Mouse (Mus musculus) intestine, postnatal 0 days (tissue): Measurements from ENCODE around the gene Cacna1g. TPM values are rescaled to one million over a fixed set of nuclear protein-coding genes. Genes with fewer than 3 reads are reported as not detected.
A peak's percentile ranks its signal among the peaks of the same experiment; 100 is the strongest.

Source experiments
- ATAC-seq: fragments of 200-750 bp; cut with Nextera tagmentation; 2 replicates; pipeline ENCODE4 v1.8.0; 2017; ENCODE audit warnings: mild to moderate bottlenecking, moderate TSS enrichment, moderate library complexity
- H3K27ac ChIP-seq: fragments of 300-500 bp; sonication (generic); 2 replicates; pipeline ENCODE4 v1.5.1; 2014; ENCODE audit warnings: mild to moderate bottlenecking, low read depth, low read length, moderate library complexity
- H3K27me3 ChIP-seq: fragments of 300-500 bp; sonication (generic); replicated peaks from 2 replicates; pipeline ENCODE4 v1.6.1; 2014; ENCODE audit warnings: low read length, mixed read lengths; ENCODE audit not compliant: control insufficient read depth, insufficient read depth
- H3K36me3 ChIP-seq: fragments of 300-500 bp; sonication (generic); 2 replicates; pipeline ENCODE4 v1.6.1; 2014; ENCODE audit warnings: mild to moderate bottlenecking, moderate library complexity; ENCODE audit not compliant: control insufficient read depth, insufficient read depth
- H3K4me1 ChIP-seq: fragments of 300-500 bp; sonication (generic); replicated peaks from 2 replicates; pipeline ENCODE4 v1.6.1; 2014; ENCODE audit warnings: antibody characterized with exemption, low read length, mixed read lengths; ENCODE audit not compliant: control insufficient read depth, insufficient read depth
- H3K4me2 ChIP-seq: fragments of 300-500 bp; sonication (generic); replicated peaks from 2 replicates; pipeline ENCODE4 v1.6.1; 2014; ENCODE audit warnings: low read depth, mild to moderate bottlenecking, moderate library complexity
- H3K4me3 ChIP-seq: fragments of 300-500 bp; sonication (generic); 2 replicates; pipeline ENCODE4 v1.5.1; 2014; ENCODE audit warnings: low read depth, low read length
- H3K9ac ChIP-seq: fragments of 300-500 bp; sonication (generic); 2 replicates; pipeline ENCODE4 v1.6.1; 2014; ENCODE audit warnings: mild to moderate bottlenecking, low read depth, low read length
- H3K9me3 ChIP-seq: fragments of 300-500 bp; sonication (generic); 2 replicates; pipeline ENCODE4 v1.6.1; 2016; ENCODE audit warnings: mixed run types; ENCODE audit not compliant: control insufficient read depth
- CTCF ChIP-seq: sonication (generic); IDR thresholded peaks from 2 replicates; pipeline ENCODE4 v1.5.1; 2016; ENCODE audit warnings: low read depth, mild to moderate bottlenecking, control low read depth, antibody characterized with exemption, moderate library complexity
- WGBS: fragments of 180-500 bp; shearing (Covaris S2); extraction: QIAGEN DNeasy Blood & Tissue Kit; methylation state at CpG from one replicate; pipeline ENCODE4 v1.1.7; 2014; 5-methylcytosine and 5-hydroxymethylcytosine counted together
- polyA plus RNA-seq: library from polyadenylated mRNA; unstranded; fragments of >200 nt; fragmentation: Nextera tagmentation; extraction: Ambion mirVana; gene quantifications from 2 replicates; pipeline ENCODE4 v1.2.1, GENCODE M21; 2015

Gene Cacna1g
- polyA plus RNA-seq, 1 experiment from 2014 or later, result 1.2 TPM

DNA sequence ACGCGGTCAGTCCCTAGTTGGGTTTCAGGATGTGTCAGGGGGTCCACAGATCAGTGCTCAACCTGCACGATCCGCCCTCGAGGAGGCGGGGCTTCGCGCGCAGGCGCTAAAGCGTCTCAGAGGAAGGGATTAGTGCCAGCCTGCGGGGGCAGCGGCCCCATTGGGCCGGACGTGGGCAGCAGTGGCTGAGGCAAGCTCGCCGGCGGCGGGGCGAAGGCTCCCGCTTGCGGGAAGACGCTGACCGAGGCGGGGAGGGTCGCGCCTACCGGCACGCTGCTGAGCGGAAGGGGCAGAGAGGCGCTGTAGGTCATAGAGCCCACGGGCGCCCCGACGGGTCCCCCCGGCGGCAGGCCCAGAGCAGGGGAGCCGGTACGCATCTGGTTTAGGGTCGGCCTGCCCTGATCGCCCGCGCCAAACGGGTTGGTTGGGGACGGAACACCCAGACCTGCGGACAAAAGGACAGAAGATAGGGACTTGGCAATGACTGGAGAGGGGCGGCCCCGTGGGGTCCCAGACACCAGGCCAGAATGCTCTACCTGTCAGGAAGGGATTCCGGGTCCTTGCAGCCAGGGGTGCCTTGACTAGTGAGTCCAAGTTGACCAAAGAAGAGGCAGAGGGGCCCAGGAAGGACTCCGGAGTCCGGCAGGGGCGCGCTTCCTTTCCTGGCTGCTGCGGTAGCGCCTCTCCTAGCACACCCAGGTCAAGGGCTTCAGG lies 17.2 kb upstream of the Cacna1g start:
- ATAC-seq, result 0 out of 2 replicates have a peak, but pooled peaks have one; percentile 14
- Histone ChIP-seq H3K4me1 (no peaks in the 10 kb centered on the region), H3K4me3 (peak overlapping the region; percentile 45), H3K27ac (no peak overlapping the region), H3K9me3 (no peaks in the 10 kb centered on the region), H3K36me3 (no peaks in the 10 kb centered on the region), H3K9ac (peak overlapping the region; percentile 41), H3K27me3 (peaks cover 5% of the 10 kb centered on the region; the same call in 1 of the 2 replicates), H3K4me2 (peak overlapping the region; percentile 84)
- 13% methylated on average over 54 of the region's 55 CpGs for WGBS
- peak; percentile 20 for TF ChIP-seq CTCF

DNA sequence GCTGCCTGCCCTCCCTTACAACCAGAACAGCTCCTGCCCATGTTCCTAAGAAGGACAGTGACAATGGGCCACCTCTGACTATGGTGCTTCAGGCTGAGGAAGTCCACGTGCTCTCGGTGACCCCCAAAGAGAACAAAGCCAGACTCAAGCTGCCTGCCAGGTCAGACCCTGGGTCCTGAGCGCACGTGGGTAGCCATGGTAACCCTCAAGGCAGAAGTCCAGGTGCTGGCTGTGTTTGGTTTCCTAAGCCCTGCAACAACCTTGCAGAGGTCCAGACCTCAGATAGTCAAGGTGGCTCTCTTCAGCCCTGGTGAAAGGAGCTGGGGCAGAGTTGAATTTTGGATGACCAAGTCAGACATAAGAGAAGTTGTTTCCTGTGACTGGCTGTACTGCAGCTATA lies 15.7 kb upstream of the Cacna1g start:
- WGBS, result 39% methylated on average over 4 of the region's 4 CpGs

DNA sequence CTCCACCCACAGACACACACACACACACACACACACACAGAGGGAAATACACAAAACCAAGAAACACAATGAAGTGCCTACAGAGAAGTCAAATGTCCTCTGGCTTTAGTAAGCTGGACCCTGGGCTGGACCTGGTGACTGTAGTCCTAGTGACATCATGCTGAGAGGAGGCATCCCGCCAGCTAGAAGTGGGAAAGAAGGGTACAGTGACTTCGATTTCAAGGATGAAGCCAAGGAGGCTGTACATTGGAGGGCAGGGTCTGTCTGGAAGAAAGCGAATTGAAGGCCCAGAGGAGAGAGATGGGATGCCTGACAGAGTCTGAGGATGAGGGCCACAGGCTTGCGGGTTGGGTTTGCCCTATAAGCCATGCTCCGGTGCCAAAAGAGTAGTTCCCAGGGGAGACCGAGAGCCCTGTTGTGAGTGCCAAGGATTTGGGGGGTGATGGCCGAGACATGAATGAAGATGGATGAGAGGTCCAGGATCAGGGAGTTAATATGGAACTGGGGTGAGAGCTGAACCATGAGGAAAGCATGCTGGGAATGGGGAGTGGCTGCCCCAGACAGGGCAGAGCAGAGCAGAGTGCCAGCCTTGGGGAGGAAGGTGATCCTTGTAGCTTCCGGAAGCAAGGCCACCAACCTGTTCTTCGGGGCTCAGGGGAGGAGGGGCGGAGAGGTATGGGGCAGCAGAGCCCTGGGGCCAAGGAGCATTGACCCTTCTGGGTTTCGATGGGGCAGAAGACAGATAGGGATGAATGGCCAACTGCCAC lies 15.0 kb upstream of the Cacna1g start:
- no peak overlapping the region for H3K4me3 ChIP-seq
- no peak for ATAC-seq
- no peak overlapping the region for H3K9ac ChIP-seq
- 81% methylated on average over 11 of the region's 11 CpGs for WGBS
- H3K27me3 ChIP-seq, result peaks cover 11% of the 10 kb centered on the region; the same call in 1 of the 2 replicates
- no peak overlapping the region for H3K27ac ChIP-seq
- H3K36me3 ChIP-seq, result no peaks in the 10 kb centered on the region
- no peak for TF ChIP-seq CTCF
- H3K9me3 ChIP-seq, result no peaks in the 10 kb centered on the region
- H3K4me2 ChIP-seq, result no peak overlapping the region
- H3K4me1 ChIP-seq, result no peaks in the 10 kb centered on the region

More for the DNA sequence above, 15.7 kb upstream of the Cacna1g start:
- Histone ChIP-seq H3K9ac (no peak overlapping the region), H3K27ac (no peak overlapping the region), H3K4me2 (no peak overlapping the region), H3K36me3 (no peaks in the 10 kb centered on the region), H3K27me3 (peaks cover 11% of the 10 kb centered on the region; the same call in 1 of the 2 replicates), H3K4me1 (no peaks in the 10 kb centered on the region), H3K4me3 (no peak overlapping the region), H3K9me3 (no peaks in the 10 kb centered on the region)
- TF ChIP-seq CTCF, result no peak
- ATAC-seq, result no peak

- no peaks in the 10 kb centered on the region for H3K36me3 ChIP-seq
- peak; percentile 33 for ATAC-seq
- TF ChIP-seq CTCF, result peak; percentile 99
- no peak within 1 kb of the TSS for H3K27ac ChIP-seq
- no peak within 1 kb of the TSS for H3K4me3 ChIP-seq
- 3% methylated on average over 24 of the region's 24 CpGs for WGBS
- H3K4me1 ChIP-seq, result no peaks in the 10 kb centered on the region
- peaks cover 11% of the 10 kb centered on the region; the same call in 1 of the 2 replicates for H3K27me3 ChIP-seq
- no peak within 1 kb of the TSS for H3K9ac ChIP-seq
- H3K4me2 ChIP-seq, result peak within 1 kb of the TSS; percentile 35; the same call in 1 of the 2 replicates
- no peaks in the 10 kb centered on the region for H3K9me3 ChIP-seq
Measured at GRCm38 (mm10) chr11:94486001-94486400, 12.0 kb upstream of the Cacna1g start, which contains the start of gene Spata20. Spata20 (minus strand) TSS chr11:94486179.

DNA sequence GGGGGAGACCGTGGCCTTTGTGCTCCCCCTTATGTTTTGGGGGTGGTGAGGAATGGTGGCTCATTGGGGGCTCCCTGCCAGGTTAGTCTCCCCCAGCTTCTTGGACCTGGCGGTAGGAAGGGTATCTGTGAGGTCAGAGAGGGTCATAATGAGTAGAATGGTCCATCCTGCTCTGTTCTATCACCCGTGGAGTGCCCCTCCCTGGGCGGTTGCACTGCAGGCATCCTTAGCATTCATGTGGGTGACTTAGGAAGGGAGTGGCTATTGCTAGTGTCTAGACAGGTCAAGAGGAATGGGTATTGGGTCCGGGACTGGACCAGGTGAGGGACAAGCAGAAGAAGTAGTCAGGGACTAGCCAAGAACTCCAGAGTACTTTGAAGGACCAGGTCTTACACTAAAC lies 11.2 kb upstream of the Cacna1g start:
- Histone ChIP-seq H3K9me3 (no peaks in the 10 kb centered on the region), H3K27me3 (peaks cover 11% of the 10 kb centered on the region; the same call in 1 of the 2 replicates), H3K27ac (no peak overlapping the region), H3K9ac (no peak overlapping the region), H3K4me2 (no peak overlapping the region), H3K4me3 (no peak overlapping the region), H3K36me3 (no peaks in the 10 kb centered on the region), H3K4me1 (no peaks in the 10 kb centered on the region)
- no peak for ATAC-seq
- no peak for TF ChIP-seq CTCF
- WGBS, result 67% methylated on average over 5 of the region's 5 CpGs

DNA sequence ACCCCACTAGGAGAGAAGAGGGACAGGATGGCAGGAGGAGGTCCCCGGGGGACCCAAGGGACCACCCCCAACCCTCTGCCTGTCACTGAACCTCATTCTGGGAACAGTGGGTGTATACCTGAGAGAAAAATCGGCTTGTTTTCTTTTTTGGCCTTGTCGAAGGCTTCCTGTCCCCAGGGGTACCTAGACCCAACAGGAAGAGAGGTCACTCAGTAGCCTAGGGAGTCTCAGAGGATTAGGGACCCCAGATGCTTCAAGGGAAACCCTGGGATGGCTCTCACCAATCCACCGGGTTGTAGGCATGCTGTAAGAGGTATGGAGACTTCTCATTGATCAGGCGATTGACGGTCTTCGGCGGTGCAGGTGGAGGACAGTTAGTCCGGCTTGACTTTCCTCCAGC lies 10.6 kb upstream of the Cacna1g start:
- whole genome bisulfite sequencing, result 87% methylated on average over 9 of the region's 9 CpGs
- no peak overlapping the region for H3K4me3 ChIP-seq
- no peak for TF ChIP-seq CTCF
- H3K27me3 ChIP-seq, result peaks cover 11% of the 10 kb centered on the region; the same call in 1 of the 2 replicates
- H3K27ac ChIP-seq, result no peak overlapping the region
- no peaks in the 10 kb centered on the region for H3K9me3 ChIP-seq
- H3K9ac ChIP-seq, result no peak overlapping the region
- H3K4me2 ChIP-seq, result no peak overlapping the region
- ATAC-seq, result no peak
- H3K36me3 ChIP-seq, result no peaks in the 10 kb centered on the region
- H3K4me1 ChIP-seq, result no peaks in the 10 kb centered on the region
